Mouse (Mus musculus) hematopoietic stem cell, adult 5-6 weeks (primary cell): ENCODE results near the gene H2afv. TPM values are rescaled to one million over a fixed set of nuclear protein-coding genes. Genes with fewer than 3 reads are reported as not detected.

ENCODE experiments used
- ATAC-seq, 2 experiments: fragments of 125-278 bp in 1 of 2; replicated peaks in 1 of 2; 2 replicates each; pipeline ENCODE4 v1.8.0; 2016 to 2017; ENCODE audit warnings: inconsistent platforms in 2 of 2, mild to moderate bottlenecking in 2 of 2, moderate number of reproducible peaks in 2 of 2, low read depth in 1 of 2, moderate TSS enrichment in 1 of 2; ENCODE audit not compliant: low FRiP score in 2 of 2, poor library complexity in 2 of 2, severe bottlenecking in 2 of 2, insufficient read depth in 1 of 2, low TSS enrichment in 1 of 2
- total RNA-seq: library from RNA; stranded (forward); fragments of 172-1452, 232-1000 nt; gene quantifications from 2 replicates; pipeline ENCODE4 v1.2.3, GENCODE M21; 2017

The H2afv gene
- total RNA-seq, 1 experiment from 2014 or later: 138 TPM

DNA sequence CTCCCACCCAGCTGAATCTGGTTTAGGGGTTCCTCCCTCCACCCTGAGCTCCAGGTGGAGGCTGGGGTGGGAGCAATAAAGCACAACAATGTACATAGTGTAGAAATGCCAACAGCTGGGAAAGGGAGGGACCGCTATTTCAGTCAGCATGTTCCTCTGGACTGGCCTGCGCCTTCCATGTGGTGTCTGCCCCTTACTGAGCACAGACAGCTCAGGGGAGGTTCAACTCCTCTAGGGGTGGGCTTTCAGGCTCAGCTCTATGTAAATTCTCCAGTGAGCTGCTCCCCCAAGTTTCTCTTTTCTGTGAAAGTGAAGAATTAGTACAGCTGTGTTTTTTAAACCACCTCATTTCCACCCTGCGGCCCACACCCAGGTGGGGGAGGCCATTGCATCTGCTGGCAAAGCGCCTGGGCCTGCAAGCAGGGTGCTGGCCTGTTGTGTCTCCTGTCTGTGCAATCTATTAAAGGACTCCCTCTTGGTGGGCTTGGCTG lies 38.6 kb downstream of the H2afv start:
- ATAC-seq: no peak

DNA sequence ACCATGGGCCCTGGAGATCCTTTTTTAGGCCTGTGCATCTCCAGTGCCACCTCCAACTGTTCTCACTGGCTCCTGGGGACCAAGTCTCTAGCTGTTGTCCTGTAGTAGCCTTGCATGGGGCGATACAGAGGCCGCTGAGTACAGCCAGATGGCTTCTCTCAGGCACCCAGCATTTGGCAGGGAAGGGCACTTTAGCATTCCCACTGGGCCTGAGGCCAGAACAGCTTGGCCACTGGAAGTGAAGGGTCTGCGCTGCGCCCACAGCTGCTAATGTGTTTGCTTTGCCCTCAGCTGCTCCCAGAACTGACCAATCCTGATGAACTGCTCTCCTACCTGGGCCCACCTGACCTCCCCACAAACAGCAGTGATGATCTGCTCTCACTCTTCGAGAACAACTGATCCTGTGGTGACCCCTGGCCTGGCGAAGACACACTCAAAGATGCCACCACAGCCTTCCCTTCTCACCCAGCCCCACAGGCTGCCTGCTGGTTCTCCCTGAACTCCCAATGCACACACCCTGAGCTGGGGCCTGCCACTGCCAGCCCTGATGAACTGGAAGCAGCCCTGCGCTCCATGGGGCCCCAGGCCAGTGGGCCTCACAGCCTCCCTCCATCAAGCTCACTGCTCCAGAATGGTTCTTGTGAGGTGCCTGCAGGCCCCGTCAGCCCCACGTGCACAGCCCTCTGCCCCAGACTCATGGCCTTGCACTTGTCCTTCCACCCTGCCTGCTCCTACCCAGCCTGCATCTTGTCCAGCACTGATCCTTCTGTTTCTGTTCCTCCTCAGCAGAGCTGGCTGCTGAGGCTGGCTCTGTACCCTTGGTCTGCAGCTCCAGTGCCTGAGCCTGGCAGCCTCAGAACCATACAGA lies 39.3 kb downstream of the H2afv start:
- ATAC-seq: no peak

DNA sequence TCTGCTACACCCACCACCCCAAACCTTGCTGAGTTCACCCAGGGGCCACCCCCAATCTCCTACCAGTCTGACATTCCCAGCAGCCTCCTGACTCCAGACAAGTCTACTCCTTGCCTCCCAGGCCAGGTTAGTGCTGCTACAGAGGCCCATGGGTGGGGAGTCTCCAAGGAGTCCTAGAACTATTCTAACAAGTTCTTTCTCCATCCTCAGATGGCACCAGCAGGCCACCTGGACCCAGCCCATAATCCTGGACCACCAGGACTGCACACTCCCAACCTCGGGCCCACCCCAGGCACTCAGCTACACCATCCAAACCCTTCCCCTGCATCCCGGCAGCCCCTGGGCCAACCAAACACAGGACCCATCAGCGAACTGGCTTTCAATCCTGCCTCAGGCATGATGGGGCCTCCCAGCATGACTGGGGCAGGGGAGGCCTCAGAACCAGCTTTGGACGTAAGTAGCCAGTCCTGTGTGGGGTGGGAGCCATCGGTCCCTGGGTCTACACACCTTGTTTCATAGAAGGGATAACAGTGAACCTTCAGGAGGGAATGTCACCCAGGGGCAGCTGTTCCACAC lies 40.3 kb downstream of the H2afv start:
- no peak for ATAC-seq

DNA sequence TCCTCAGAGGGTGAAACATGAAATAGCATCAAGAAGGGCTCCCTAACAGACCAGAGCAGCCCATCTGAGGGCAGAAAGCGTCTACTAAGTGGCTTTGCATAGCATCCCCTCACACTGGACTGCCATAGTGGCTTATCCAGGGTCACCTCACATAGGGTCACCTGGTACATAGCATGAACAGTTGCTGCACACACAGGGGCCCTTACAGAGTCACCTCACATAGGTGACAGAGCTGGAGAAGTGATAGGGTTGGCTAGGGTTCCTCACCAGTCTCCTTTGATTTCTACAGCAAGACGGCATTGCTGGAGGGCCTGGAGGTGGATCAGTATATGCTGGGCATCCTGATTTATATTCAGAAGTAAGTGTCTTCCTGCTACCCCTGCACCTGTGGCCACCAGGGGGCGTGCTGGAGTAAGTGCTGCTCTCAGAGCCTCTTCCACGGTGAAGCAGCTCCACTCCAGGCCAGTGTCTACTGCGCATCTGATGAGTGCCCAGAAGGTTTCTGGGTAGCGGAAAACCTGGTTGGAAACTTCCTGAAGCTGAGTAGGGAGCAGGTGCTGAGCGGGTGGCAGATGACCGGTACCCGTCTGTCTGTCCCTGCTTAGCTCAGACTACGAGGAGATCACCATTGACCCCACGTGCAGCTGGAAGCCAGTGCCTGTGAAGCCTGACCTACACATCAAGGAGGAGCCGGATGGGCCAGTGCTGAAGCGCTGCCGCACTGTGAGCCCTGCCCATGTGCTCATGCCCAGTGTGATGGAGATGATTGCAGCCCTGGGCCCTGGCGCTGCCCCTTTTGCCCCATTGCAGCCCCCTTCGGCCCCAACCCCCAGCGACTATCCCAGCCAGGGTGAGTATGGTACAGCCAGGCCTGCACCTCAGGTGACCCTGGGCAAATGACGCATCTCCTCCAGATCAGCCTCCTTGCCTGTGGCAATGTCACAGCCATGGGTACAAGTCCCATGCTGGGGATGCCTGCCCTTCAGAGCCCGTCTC lies 41.4 kb downstream of the H2afv start:
- ATAC-seq: peak; percentile 28 to 48; a peak in 2 of 4 replicates

DNA sequence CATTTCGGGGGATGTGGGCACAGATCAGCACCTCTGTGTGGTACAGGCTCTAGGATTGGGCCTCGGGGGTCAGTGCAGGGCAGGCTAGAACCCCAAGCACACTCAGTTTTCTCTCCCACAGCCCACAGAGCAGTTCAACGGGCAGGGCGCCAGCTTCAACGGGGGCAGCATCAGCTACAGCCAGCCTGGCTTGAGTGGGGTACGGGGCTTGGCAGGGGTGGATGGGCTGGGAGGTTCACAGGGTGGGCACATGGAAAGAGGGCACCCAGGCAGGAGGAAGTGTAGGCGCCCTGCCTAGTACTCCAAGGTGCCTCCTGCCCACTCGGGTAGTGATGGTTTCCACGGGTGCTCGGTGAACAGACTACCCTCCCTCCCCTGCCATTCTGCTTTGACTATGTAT lies 46.1 kb downstream of the H2afv start:
- ATAC-seq: no peak

DNA sequence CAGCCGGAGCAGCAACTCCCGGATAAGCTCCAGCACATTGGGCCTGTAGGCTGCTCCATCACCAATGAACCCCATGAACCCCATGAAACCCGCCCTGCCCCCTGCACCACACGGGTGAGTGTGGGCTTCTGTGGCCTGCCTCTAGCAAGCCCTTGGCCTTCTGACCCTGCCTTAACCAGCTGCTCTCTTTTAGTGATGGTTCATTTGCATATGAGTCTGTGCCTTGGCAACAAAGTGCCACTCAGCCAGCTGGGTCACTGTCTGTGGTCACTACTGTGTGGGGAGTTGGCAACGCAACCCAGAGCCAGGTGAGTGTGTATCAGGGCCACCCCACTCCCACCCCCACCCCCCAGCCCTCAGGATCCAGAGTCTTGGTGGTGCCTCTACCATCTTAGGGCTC lies 48.7 kb downstream of the H2afv start:
- ATAC-seq: no peak

DNA sequence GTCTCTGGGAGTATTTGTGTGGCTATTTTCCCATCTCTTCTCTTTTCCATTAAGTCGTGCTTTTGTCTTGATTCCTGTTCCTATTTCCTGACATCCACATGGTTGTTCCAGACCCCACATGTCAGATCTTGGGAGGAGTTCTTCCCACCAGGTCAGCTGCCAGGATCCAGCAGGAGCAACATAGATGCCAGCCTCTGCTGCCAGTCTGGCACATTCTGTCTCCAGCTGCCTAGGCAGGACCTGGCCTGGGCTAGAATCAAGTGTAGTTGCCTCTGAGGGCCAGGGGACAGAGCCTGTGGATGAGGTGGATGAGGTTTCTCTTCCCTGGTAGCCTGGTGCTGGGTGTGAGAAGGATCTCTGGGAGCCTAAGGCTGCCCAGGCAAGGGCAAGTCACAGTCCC lies 50.4 kb downstream of the H2afv start:
- no peak for ATAC-seq

DNA sequence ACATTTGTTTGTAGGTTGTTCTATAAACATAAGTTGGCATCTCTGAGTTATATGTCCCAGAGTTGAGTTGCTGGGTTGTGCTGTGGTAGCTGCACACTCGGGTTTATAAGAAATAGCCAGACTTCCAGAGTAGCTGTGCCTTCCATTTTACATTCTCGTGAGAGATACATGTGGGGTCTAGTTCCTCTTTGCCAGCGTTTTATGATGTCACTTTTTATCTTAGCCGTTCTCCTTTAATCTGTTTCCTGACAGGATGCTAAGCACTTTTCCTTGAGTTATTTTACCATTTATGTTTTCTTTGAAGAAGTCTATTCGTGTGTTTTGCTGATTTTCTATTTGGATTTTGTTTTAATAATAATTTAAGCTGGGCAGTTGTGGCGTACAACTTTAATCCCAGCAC lies 51.4 kb downstream of the H2afv start:
- ATAC-seq: no peak

DNA sequence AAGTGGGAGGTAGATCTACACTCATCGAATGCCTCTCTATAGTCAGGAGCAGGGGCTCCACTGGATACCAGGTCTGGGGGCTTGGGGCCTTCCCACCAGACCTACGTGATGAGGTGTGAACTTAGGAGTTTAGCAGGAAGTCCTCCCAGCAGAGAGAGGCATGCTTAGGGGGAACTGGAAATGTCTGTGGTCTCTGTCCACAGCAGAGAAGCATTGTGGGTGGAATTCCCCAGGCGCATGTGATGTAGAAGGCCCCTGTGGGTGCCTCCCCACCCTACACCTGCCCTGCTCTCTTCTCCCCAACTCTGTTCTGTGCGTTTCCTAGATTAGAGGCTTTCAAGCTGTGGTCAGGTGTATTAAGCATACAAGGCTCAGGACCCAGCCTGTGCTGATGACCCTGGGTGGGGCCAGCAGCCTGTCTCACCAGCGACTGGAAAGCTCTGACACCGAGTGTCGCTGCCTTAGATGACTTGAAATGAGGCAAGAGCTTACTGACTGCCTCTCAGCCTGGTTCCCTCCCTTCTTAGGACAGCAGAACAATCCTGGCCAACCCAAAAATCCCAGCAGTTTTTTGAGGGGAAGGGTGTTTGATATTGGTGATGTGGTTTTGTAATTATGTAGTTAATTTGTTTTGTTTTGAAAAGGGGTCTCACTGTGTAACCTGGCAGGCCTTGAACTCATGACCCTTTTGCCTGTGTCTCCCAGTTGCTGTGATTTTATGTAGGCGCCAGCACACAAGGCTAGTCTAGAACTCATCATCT lies 52.5 kb downstream of the H2afv start:
- ATAC-seq: peak; percentile 34 to 43; a peak in 3 of 4 replicates

DNA sequence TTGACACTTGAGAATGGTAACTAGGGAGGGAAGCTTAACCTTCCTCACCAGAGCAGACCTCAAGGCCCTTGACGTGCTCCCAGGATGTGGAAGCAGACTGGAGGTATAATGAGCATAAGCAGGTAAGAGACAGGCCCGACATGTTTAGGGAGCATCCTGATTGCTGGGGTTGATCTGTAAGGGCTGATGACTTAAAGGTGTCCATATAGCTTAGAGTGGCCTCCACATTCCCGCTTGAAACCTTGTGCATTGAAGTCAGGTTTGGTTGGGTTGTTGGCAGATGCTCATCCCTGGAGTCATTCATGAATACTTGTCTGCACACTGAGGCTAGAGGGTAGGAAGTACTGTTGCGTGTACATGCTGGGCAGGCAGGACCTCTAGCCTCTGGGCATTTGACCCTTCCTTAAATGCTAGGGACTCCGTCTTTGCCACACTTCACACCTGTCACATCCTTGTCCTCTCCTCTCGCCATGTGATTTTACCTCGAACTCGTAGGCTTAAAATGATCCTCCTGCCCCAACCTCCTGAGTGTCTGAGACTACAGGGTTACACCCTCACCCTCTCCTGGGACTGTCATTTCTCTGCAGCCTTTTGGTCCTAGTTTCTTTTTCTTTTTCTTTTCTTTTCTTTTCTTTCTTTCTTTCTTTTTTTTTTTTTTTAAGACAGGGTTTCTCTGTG lies 53.7 kb downstream of the H2afv start:
- no peak for ATAC-seq

DNA sequence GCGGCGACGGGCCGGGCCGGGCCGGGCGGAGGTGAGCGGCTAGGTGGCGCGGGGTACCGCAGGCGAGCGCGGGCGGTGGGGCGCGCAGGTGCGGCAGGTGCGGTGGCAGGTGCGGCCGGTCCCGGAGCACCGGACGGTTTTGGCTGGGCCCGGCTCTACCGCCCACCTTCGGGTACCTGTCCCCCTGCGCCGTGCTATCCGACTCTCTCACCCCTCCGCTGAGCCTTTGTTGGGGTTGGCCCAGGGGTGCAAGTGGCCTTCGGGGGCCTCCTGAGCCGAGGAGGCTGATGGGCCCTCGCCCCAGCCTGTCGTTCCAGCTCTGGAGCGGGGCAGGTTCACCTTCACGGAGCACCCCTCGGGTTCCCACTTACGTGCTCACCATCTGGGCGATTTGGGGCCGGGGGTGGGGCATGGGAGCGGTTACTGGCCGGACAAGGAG lies 54.7 kb downstream of the H2afv start:
- ATAC-seq: no peak

DNA sequence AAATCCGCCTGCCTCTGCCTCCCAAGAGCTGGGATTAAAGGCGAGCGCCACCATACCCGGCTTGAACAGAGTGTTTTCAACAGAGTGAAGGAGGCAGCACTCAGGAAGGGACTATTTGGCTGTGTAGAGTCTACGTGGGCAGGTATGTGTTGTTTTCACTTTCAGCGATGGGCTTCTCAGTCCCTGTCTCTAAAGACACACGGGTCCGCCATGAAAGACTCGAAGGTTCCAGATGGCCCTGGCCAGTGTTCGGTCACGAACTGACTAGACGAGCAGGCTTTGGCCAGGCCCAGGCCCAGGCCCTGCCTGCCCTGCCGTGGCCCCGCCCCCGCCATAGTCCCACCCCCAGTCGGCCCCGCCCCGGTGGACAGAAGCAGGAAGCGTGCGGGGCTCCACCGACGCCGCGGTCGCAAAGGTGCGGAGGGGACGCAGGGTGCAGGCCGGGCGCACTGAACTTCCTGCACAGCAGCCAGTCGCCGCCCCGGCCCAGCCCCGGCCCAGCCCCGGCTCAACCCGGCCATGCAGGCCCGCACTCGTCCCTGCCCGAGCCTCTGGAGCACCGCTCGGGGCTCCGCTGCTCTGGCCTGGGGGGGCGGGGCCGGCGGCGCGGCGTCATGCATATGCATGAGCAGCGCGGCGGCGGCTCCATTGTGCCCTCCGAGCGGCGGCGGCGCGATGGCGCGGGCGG lies 55.4 kb downstream of the H2afv start, which contains the start of gene Zmiz2:
TSS of gene Zmiz2 (plus strand) at position 349 of the 688 bp plus-strand sequence.
- ATAC-seq: peak; percentile 83 to 84

DNA sequence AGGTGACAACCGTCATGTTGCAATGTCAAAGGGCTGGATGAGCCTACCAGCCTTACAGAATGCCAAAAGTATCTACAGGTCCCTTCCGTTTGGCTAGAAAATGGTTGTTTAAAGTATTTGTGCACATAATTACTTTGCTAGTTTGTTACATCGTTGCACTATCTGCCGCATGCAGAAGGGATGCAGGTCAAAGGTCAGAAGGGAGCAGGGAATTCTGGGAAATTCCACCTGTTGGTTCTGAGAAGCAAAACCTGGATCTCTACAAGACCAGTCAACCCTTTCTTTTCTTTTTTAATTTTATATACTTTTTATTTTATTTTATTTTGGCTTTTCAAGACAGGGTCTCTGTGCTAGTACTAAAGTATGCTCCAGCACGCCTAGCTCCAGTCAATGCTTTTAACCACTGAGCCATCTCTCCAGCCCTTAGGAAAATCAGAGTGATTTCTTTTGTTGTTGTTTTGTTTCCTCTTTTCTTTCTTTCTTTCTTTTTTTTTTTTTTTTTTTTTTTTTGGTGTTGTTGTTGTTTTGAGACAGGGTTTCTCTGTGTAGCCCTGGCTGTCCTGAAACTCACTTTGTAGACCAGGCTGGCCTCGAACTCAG lies 56.0 kb downstream of the H2afv start:
- no peak for ATAC-seq

DNA sequence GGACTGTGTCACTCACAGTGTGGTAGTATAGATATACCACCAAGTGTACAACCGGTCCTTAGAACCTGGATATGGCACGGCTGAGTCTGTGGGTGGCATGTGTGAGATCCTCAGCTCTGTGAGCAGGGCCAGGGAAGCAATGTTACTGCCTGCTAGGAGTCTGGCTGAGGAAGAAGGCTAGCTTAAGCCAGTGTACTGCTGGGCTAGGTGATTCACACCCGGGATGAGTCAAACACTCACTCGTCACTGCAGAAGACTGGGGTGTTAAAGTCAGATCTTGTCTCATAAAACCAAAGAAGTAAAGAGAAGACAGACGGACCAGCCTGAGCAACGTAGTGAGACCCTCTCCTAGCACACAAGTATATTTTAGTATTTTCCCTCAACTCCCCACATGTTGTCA lies 63.3 kb downstream of the H2afv start:
- no peak for ATAC-seq
